Mouse (Mus musculus): Measurements from ENCODE around the gene Lsm11.
A peak's percentile ranks its signal among the peaks of the same experiment; 100 is the strongest.

The Lsm11 gene

GRCm38 (mm10) chr11:45927456-45927855 lies 17.3 kb downstream of the Lsm11 start:
- no peak for DNase-seq (ENCODE audit: extremely low spot score)

- DNase-seq (ENCODE audit: extremely low spot score), result peak; percentile 88
Observed at GRCm38 (mm10) chr11:45926640-45927082, 18.1 kb downstream of the Lsm11 start.

DNA sequence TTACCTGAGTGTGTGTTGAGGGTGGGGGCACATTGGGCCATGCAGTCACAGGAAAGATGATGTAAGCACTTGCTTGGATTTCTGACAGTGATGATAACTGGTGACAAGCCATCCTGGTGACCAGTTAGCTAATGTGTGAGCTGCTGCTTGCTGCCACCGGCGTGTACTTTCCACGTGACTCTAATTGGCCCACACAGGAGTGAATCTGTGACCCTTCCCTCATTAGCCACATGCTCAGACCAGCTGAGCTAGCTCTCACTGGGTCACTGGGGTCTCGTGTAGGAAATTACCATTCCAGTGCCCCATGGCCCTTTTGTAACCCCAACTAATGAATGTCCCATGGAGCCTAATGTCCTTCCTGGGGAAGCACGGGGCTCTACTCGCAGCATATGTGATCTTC lies 19.3 kb downstream of the Lsm11 start:
- DNase-seq (ENCODE audit: extremely low spot score), result no peak

DNA sequence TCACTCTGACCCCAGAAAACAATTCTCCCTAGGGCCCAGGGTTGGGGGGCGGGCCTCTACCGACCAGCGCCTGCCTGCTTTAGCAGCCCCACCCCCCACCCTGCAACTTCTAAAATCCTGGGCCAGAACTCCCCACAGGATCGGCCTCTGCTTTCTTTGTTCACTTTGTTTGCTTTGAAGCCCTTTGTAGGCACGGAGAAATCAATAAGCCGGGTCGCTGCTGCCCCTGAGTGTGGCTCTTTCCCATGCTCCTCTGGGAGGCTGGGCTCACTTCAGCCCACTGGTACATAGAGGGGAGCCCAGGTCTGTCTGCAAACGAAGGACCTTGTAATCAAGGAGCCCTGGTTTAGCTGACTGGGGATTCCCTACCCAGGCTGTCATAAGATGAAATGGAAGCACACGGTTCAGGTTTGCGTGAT lies 23.2 kb downstream of the Lsm11 start:
- peak; percentile 49 for DNase-seq (ENCODE audit: extremely low spot score)

DNA sequence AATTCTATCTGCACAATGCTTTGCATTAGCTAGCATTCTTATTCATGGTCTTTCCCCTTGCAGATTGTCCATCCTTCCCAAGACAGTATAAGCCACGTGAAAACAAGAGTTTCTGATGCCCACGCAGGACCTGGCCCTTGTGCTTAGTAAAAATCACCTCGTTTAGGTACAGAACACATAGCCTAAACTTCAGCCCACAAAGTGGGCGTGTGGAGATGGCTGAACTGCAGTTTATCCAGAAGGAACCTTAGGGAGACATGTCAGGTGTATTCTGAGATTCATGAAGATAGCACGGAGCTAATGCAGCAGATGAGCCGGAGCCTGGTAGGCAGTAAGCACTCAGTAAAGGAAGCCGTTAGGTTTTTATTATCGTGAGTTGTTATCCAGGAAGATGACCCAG lies 23.7 kb downstream of the Lsm11 start:
- no peak for DNase-seq (ENCODE audit: extremely low spot score)

GRCm38 (mm10) chr11:45918836-45919235 lies 25.9 kb downstream of the Lsm11 start:
- no peak for DNase-seq (ENCODE audit: extremely low spot score)

DNA sequence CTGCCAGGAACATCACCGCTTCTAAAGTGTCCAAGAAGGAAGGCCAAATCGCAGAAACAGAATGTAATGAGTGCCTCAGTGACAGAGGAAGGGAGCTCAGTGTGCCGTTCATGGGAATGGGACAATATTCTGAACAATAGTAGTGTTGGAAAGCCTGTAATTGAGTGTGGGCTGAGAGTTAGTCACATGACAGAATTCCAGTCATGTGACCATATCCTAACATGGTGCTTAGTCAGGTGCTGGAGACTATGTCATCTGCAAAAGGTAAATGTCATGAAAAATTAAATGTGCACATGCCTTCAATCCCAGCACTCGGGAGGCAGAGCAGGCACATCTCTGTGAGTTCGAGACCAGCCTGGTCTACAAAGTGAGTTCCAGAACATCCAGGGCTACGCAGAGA lies 26.7 kb downstream of the Lsm11 start:
- DNase-seq (ENCODE audit: extremely low spot score), result no peak

- no peak for DNase-seq (ENCODE audit: extremely low spot score)
Observed at GRCm38 (mm10) chr11:45916196-45916595, 28.5 kb downstream of the Lsm11 start.

- no peak for DNase-seq (ENCODE audit: extremely low spot score)
Observed at GRCm38 (mm10) chr11:45910701-45911100, 34.0 kb downstream of the Lsm11 start.

GRCm38 (mm10) chr11:45908894-45909293 lies 35.8 kb downstream of the Lsm11 start:
- DNase-seq (ENCODE audit: extremely low spot score), result no peak

DNA sequence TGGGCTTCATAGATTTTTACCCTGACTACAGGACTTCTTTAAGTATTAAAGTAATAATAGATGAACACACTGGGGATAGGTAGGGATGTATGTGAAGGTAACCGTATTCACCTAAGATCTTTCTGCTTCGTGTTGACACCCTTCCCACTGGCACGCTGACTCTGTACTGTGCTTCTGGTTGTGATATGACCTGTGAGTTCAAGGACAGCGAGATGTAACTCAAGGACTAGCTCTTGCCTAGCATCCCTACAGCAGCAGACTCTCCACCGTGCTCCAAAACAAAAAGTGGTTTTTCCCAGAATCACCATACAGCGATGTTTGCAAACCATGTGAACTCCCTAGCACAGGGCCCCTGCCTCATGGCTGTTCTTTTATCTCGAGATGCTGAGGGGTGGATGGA lies 36.7 kb downstream of the Lsm11 start:
- DNase-seq (ENCODE audit: extremely low spot score), result no peak

DNA sequence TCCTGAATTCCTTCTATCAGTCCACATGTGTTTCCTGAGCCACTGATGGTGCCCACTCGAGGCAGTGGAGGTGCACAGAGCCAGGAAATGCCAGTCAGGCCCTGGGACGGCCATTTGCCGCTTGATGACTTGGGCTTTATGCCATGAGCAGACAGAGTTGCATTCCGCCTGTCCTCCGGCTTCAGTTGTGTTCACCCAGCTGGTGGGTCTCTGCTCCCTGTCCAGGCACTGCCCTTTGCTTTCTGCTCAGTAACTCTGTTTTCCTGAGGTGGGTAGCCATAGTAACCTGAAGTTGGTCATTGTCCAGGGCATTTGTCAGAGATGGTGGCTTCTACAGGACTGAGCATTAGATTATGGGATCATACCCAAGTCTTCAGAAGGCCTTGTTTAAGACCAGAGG lies 37.4 kb downstream of the Lsm11 start:
- no peak for DNase-seq (ENCODE audit: extremely low spot score)

DNA sequence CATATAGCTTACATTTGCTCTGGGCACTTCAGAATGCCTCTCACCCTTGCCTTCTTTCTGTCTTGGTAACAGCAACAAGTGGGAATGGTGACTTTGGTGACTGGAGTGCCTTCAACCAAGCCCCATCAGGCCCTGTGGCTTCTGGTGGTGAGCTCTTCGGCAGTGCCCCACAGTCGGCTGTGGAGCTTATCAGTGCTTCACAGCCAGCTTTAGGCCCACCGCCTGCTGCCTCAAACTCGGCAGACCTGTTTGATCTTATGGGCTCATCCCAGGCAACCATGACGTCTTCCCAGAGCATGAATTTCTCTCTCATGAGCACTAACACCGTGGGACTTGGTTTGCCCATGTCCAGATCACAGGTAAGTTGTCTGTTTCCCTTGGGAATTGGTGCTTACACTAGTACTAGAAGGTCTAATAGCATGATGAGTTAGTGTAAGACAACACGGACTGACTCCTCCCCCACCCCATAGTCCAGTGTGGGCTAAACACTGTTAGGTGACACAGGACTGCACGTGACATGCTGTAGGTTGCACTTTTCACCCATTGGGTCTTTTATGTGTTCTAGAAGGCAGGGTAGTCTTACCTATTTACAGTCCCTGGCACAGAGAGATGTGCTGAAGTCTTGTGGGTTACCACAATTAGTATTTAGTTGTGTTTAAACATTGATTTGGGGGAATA lies 38.5 kb downstream of the Lsm11 start:
- no peak for DNase-seq (ENCODE audit: extremely low spot score)

DNA sequence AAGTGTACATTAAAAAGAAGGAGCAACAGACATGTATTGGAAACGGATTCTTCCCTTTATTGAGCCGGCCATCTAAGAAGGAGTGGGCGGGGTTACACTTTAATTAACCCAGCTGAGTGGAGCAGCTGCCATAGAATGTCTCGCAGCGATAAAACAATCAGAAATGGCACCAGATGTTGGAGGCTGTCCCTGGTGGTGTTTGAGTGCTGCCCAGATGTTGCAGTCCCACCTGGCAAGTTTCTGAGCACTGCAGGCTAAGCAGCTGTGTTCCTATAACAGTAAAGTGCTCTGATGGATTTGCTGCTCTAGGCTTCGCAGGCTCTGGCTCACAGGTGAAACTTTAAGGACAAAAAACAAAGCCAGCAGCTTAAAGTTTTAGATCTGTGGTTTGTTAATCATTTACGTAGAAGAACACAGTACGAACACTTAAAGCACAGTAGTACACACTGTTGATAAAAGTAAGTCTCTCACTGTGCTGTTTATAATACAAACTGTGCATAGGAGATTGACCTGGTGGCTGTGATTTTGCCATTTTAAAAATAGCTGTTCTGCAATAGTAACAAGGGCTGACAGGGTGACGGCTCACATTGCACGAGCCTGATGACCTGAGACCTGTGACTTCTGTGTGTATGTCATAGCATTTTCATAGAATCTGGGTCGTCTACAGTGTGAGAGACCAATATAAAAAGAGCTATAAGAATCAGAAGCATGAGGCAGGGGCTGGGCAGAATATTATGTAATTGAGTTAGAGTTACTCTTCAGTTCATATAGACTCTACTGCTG lies 44.3 kb downstream of the Lsm11 start:
- DNase-seq (ENCODE audit: extremely low spot score), result no peak

- DNase-seq (ENCODE audit: extremely low spot score), result no peak
Observed at GRCm38 (mm10) chr11:45897392-45897791, 47.3 kb downstream of the Lsm11 start.

- no peak for DNase-seq (ENCODE audit: extremely low spot score)
Observed at GRCm38 (mm10) chr11:45892861-45893360, 51.8 kb downstream of the Lsm11 start.

GRCm38 (mm10) chr11:45890423-45890822 lies 54.3 kb downstream of the Lsm11 start:
- DNase-seq (ENCODE audit: extremely low spot score), result no peak

DNA sequence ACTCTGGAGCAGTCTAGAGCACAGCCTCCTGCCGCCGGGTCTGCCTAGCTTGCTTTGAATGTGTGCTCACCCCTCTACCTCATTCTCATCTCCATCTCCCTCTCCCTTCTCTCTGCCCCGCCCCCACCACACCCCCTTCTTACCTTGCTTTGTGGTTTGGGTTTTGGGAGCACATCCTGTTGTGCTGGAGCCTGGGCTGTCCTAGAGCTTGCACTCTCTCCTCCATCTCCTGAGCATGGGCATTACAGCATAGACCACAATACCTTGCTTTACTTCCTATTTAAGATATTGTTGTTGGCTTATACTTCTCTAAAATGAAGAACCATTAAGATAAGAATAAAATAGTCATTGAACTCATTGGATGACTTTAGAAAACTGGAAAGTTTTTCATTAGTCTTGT lies 54.8 kb downstream of the Lsm11 start:
- no peak for DNase-seq (ENCODE audit: extremely low spot score)

DNA sequence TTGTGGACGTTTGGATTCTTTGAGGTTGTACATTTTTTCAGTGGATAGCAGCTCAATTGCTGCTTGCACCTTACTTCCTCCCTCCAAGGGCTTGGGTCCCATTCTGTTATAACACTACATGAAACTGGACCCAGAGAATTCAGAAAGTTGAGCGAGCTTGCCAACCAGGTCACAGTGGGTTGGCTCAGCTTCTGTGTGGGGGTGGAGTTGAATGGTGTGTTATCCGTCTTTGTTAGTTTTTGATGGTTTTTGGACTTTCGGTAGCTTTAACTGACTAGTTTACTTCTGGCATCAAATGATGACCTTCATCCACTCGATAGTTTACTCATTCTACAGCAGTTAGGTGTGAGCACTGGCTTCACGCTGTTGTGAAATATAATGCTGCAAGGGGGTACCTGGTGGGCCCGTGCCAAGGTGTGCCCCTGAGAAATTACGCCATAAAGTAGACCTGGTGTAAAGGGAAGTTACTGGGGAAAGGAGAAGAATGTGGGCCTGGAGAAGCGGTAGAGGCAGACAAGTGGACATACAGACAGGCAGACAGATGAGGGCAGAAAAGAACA lies 56.2 kb downstream of the Lsm11 start:
- no peak for DNase-seq (ENCODE audit: extremely low spot score)

- DNase-seq (ENCODE audit: extremely low spot score), result no peak
Observed at GRCm38 (mm10) chr11:45886596-45886995, 58.1 kb downstream of the Lsm11 start.

- DNase-seq (ENCODE audit: extremely low spot score), result no peak
Observed at GRCm38 (mm10) chr11:45885606-45886230, 59.0 kb downstream of the Lsm11 start.

DNA sequence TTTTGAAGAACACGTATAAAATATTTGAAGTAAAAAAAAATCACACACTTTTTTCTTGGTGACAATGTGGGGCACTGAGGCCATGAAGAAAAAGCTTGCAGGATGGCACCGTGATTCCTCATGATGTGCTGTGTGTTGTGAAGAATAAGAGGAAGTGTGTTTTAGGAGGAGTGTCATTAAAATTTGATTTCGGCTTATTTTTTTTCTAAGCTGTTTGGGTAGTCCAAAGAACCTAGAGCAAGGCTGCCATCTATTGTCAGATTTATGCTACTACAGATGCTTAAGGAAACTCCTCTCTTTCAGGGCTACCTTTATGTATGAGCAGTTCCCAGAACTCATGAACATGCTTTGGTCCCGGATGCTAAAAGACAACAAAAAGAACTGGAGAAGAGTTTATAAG lies 60.7 kb downstream of the Lsm11 start:
- DNase-seq (ENCODE audit: extremely low spot score), result no peak

All from embryo, embryonic 9.5 days (tissue).